Mouse (Mus musculus): Measurements from ENCODE around the gene Fxyd5. TPM values are rescaled to one million over a fixed set of nuclear protein-coding genes. Genes with fewer than 3 reads are reported as not detected.

The Fxyd5 gene
- polyA plus RNA-seq, 1 experiment from 2014 or later: 10.2 TPM

GRCm38 (mm10) chr7:31050921-31051320 lies 8.6 kb upstream of the Fxyd5 start:
- WGBS: 3% methylated on average over 9 of the region's 9 CpGs
- no peaks in the 10 kb centered on the region for H3K36me3 ChIP-seq
- H3K27me3 ChIP-seq (ENCODE audit: low read depth, poor library complexity, severe bottlenecking): peaks cover 92% of the 10 kb centered on the region
- peak overlapping the region; percentile 44 for H3K4me3 ChIP-seq
- H3K9me3 ChIP-seq (replicated peaks): no peaks in the 10 kb centered on the region
- no peak overlapping the region for H3K27ac ChIP-seq (replicated peaks)
- peak; percentile 33 for DNase-seq (ENCODE audit: low spot score)
- H3K4me1 ChIP-seq: peaks cover 61% of the 10 kb centered on the region

- no peaks in the 10 kb centered on the region for H3K36me3 ChIP-seq
- DNase-seq (ENCODE audit: low spot score): no peak
- H3K27me3 ChIP-seq (ENCODE audit: low read depth, poor library complexity, severe bottlenecking): peaks cover 88% of the 10 kb centered on the region
- H3K27ac ChIP-seq (replicated peaks): no peak overlapping the region
- 2% methylated on average over 6 of the region's 6 CpGs for WGBS
- peaks cover 56% of the 10 kb centered on the region for H3K4me1 ChIP-seq
- peak overlapping the region; percentile 44; the same call in 1 of the 2 replicates for H3K4me3 ChIP-seq
- H3K9me3 ChIP-seq (replicated peaks): no peaks in the 10 kb centered on the region
Measured at GRCm38 (mm10) chr7:31050487-31050886, 8.2 kb upstream of the Fxyd5 start.

GRCm38 (mm10) chr7:31049846-31050281 lies 7.6 kb upstream of the Fxyd5 start:
- Histone ChIP-seq H3K9me3 (replicated peaks) (no peaks in the 10 kb centered on the region), H3K27me3 (ENCODE audit: low read depth, poor library complexity, severe bottlenecking) (peaks cover 86% of the 10 kb centered on the region), H3K27ac (replicated peaks) (no peak overlapping the region), H3K4me1 (peaks cover 50% of the 10 kb centered on the region), H3K36me3 (no peaks in the 10 kb centered on the region), H3K4me3 (peak overlapping the region; percentile 44)
- no peak for DNase-seq (ENCODE audit: low spot score)
- WGBS: 4% methylated on average over 11 of the region's 15 CpGs

GRCm38 (mm10) chr7:31049135-31049845 lies 7.0 kb upstream of the Fxyd5 start:
- WGBS: 23% methylated on average over 5 of the region's 5 CpGs
- no peak for DNase-seq (ENCODE audit: low spot score)
- Histone ChIP-seq H3K27ac (replicated peaks) (no peak overlapping the region), H3K36me3 (no peaks in the 10 kb centered on the region), H3K4me3 (peak overlapping the region; percentile 44), H3K4me1 (peaks cover 44% of the 10 kb centered on the region), H3K9me3 (replicated peaks) (no peaks in the 10 kb centered on the region), H3K27me3 (ENCODE audit: low read depth, poor library complexity, severe bottlenecking) (peaks cover 86% of the 10 kb centered on the region)

GRCm38 (mm10) chr7:31041662-31042315 lies 492 bp downstream of the Fxyd5 start:
- Histone ChIP-seq H3K9me3 (replicated peaks) (no peaks in the 10 kb centered on the region; the same call in 1 of the 2 replicates), H3K27me3 (ENCODE audit: low read depth, poor library complexity, severe bottlenecking) (peaks cover 55% of the 10 kb centered on the region), H3K36me3 (no peaks in the 10 kb centered on the region), H3K4me3 (peak overlapping the region; percentile 41), H3K4me1 (peaks cover 12% of the 10 kb centered on the region), H3K27ac (replicated peaks) (0 out of 2 replicates have a peak overlapping the region, but pooled peaks have one; percentile 28)
- peak; percentile 17 for DNase-seq (ENCODE audit: low spot score)
- 4% methylated on average over 28 of the region's 28 CpGs for WGBS

- DNase-seq (ENCODE audit: low spot score): no peak
- Histone ChIP-seq H3K9me3 (replicated peaks) (peaks cover 3% of the 10 kb centered on the region; the same call in 1 of the 2 replicates), H3K4me3 (no peak overlapping the region), H3K36me3 (no peaks in the 10 kb centered on the region), H3K27me3 (ENCODE audit: low read depth, poor library complexity, severe bottlenecking) (peaks cover 54% of the 10 kb centered on the region), H3K27ac (replicated peaks) (no peak overlapping the region), H3K4me1 (peaks cover 12% of the 10 kb centered on the region)
- 46% methylated on average over 8 of the region's 8 CpGs for WGBS
Measured at GRCm38 (mm10) chr7:31041023-31041407, 1.3 kb downstream of the Fxyd5 start.

GRCm38 (mm10) chr7:31040281-31041022 lies 1.8 kb downstream of the Fxyd5 start:
- no peak overlapping the region for H3K4me3 ChIP-seq
- peaks cover 12% of the 10 kb centered on the region for H3K4me1 ChIP-seq
- H3K36me3 ChIP-seq: no peaks in the 10 kb centered on the region
- no peak for DNase-seq (ENCODE audit: low spot score)
- H3K27me3 ChIP-seq (ENCODE audit: low read depth, poor library complexity, severe bottlenecking): peaks cover 54% of the 10 kb centered on the region
- H3K27ac ChIP-seq (replicated peaks): no peak overlapping the region
- peaks cover 3% of the 10 kb centered on the region; the same call in 1 of the 2 replicates for H3K9me3 ChIP-seq (replicated peaks)
- 77% methylated on average over 12 of the region's 12 CpGs for whole genome bisulfite sequencing

- peaks cover 12% of the 10 kb centered on the region for H3K4me1 ChIP-seq
- WGBS: 85% methylated on average over 4 of the region's 4 CpGs
- DNase-seq (ENCODE audit: low spot score): no peak
- no peak overlapping the region for H3K4me3 ChIP-seq
- no peak overlapping the region for H3K27ac ChIP-seq (replicated peaks)
- H3K36me3 ChIP-seq: no peaks in the 10 kb centered on the region
- peaks cover 3% of the 10 kb centered on the region; the same call in 1 of the 2 replicates for H3K9me3 ChIP-seq (replicated peaks)
- peaks cover 41% of the 10 kb centered on the region for H3K27me3 ChIP-seq (ENCODE audit: low read depth, poor library complexity, severe bottlenecking)
Measured at GRCm38 (mm10) chr7:31039011-31039410, 3.3 kb downstream of the Fxyd5 start.

GRCm38 (mm10) chr7:31037675-31038074 lies 4.6 kb downstream of the Fxyd5 start:
- H3K9me3 ChIP-seq (replicated peaks): peaks cover 3% of the 10 kb centered on the region; the same call in 1 of the 2 replicates
- WGBS: 76% methylated on average over 2 of the region's 2 CpGs
- no peak overlapping the region for H3K27ac ChIP-seq (replicated peaks)
- H3K4me3 ChIP-seq: no peak overlapping the region
- H3K4me1 ChIP-seq: peaks cover 12% of the 10 kb centered on the region
- H3K27me3 ChIP-seq (ENCODE audit: low read depth, poor library complexity, severe bottlenecking): peaks cover 28% of the 10 kb centered on the region
- H3K36me3 ChIP-seq: no peaks in the 10 kb centered on the region
- DNase-seq (ENCODE audit: low spot score): no peak

- H3K4me3 ChIP-seq: no peak overlapping the region
- peaks cover 3% of the 10 kb centered on the region; the same call in 1 of the 2 replicates for H3K9me3 ChIP-seq (replicated peaks)
- H3K27ac ChIP-seq (replicated peaks): no peak overlapping the region
- 90% methylated on average over 7 of the region's 7 CpGs for WGBS
- DNase-seq (ENCODE audit: low spot score): no peak
- H3K4me1 ChIP-seq: peaks cover 5% of the 10 kb centered on the region
- peaks cover 20% of the 10 kb centered on the region for H3K27me3 ChIP-seq (ENCODE audit: low read depth, poor library complexity, severe bottlenecking)
- H3K36me3 ChIP-seq: no peaks in the 10 kb centered on the region
Measured at GRCm38 (mm10) chr7:31036917-31037316, 5.4 kb downstream of the Fxyd5 start.

- Histone ChIP-seq H3K36me3 (no peaks in the 10 kb centered on the region), H3K9me3 (replicated peaks) (0 out of 2 replicates have a peak, but pooled peaks cover 3% of the 10 kb centered on the region), H3K4me3 (no peak overlapping the region), H3K27ac (replicated peaks) (no peak overlapping the region), H3K4me1 (no peaks in the 10 kb centered on the region), H3K27me3 (ENCODE audit: low read depth, poor library complexity, severe bottlenecking) (peaks cover 4% of the 10 kb centered on the region)
- no peak for DNase-seq (ENCODE audit: low spot score)
- 80% methylated on average over 11 of the region's 11 CpGs for WGBS
Measured at GRCm38 (mm10) chr7:31035291-31035690, 7.0 kb downstream of the Fxyd5 start.

- no peak overlapping the region for H3K4me3 ChIP-seq
- no peak for DNase-seq (ENCODE audit: low spot score)
- no peaks in the 10 kb centered on the region for H3K36me3 ChIP-seq
- H3K9me3 ChIP-seq (replicated peaks): 0 out of 2 replicates have a peak, but pooled peaks cover 3% of the 10 kb centered on the region
- H3K27me3 ChIP-seq (ENCODE audit: low read depth, poor library complexity, severe bottlenecking): no peaks in the 10 kb centered on the region; the same call in 1 of the 2 replicates
- no peaks in the 10 kb centered on the region for H3K4me1 ChIP-seq
- 60% methylated on average over 11 of the region's 11 CpGs for WGBS
- no peak overlapping the region for H3K27ac ChIP-seq (replicated peaks)
Measured at GRCm38 (mm10) chr7:31034789-31035188, 7.5 kb downstream of the Fxyd5 start.

Measured in midbrain, embryonic 10.5 days (tissue).